Mouse (Mus musculus) liver, adult 2 months (tissue): ENCODE measurements at regions not wholly inside any gene's neighbourhood (a gene's known extent, or its start where the extent isn't known, plus 50 kb on each side); places are given as distances from the start of the nearest gene placed in this dataset.

Experiments
- CTCF ChIP-seq: fragments of 200-500 bp; IDR thresholded peaks from 2 replicates; pipeline ENCODE4 v1.5.1; 2011; ENCODE audit warnings: low read depth, low read length, control low read depth
- POLR2A ChIP-seq: fragments of 200-500 bp; IDR thresholded peaks from 2 replicates; pipeline ENCODE4 v1.6.1; 2011; ENCODE audit warnings: low read length, control low read depth; ENCODE audit not compliant: insufficient read depth; ENCODE audit errors: extremely low read depth

GRCm38 (mm10) chr4:47671362-47671761 lies 196.9 kb downstream of the Sec61b start:
- TF ChIP-seq CTCF (no peak), POLR2A (no peak)
